Mouse (Mus musculus) ES-Bruce4 (cell line): ENCODE measurements around the gene Ppp1r15a.

Source experiments
- CTCF ChIP-seq: IDR thresholded peaks from one replicate; pipeline ENCODE4 v1.8.1; 2011; ENCODE audit warnings: low read depth, low read length
- EP300 ChIP-seq: IDR thresholded peaks from 2 replicates; pipeline ENCODE4 v1.6.1; 2011; ENCODE audit warnings: low read depth, low read length; ENCODE audit not compliant: insufficient read depth

DNA sequence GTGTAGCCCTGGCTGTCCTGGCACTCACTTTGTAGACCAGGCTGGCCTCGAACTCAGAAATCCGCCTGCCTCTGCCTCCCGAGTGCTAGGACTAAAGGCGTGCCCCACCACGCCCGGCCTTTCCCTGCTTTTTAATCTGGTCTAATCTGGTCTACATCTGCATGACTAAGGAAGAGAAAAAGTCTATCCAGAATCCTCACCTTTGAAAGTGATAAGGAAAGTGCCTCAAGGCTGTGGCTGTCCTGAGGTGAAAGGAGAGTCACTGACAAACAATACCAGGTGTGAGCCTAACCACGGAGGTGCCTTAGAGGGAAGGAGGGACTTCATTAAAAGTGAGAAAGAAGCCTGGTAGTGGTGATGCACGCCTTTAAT is 25.4 kb upstream of the Ppp1r15a start:
- TF ChIP-seq CTCF, result no peak
- TF ChIP-seq EP300, result peak; percentile 82; the same call in 1 of the 2 replicates
